Mouse (Mus musculus) G1E (cell line): ENCODE results near the gene Cdh3.

Experiments used
- CTCF ChIP-seq: IDR thresholded peaks from 2 replicates; pipeline ENCODE4 v1.5.1; 2012; ENCODE audit warnings: low read depth, low read length, inconsistent platforms, mixed read lengths
- GATA1 ChIP-seq: IDR thresholded peaks from 2 replicates; pipeline ENCODE4 v1.6.1; 2012; ENCODE audit warnings: borderline replicate concordance, low read length, inconsistent platforms, mixed read lengths
- TAL1 ChIP-seq: conservative IDR thresholded peaks from 2 replicates; pipeline ENCODE4 v1.6.1; 2012; ENCODE audit warnings: low read depth, low read length, inconsistent platforms, mixed read lengths

GRCm38 (mm10) chr8:106528596-106529249 is 18.0 kb downstream of the Cdh3 start:
- no peak for TF ChIP-seq CTCF
- TF ChIP-seq TAL1, result no peak
- TF ChIP-seq GATA1, result no peak
